Mouse (Mus musculus) frontal cortex, adult 2 months (tissue): ENCODE results near the gene Sympk. TPM values are rescaled to one million over a fixed set of nuclear protein-coding genes. Genes with fewer than 3 reads are reported as not detected.
"Not testable (repeated sequence)": the region's sequence is repeated elsewhere in the genome, so short reads cannot be mapped to it uniquely, and the experiment has no call there.

Experiments used
- DNase-seq, 2 experiments: peaks; one replicate each; pipeline ENCODE4 v3.0.0; 2022; ENCODE audit warnings: low spot score in 1 of 2; ENCODE audit errors: extremely low spot score in 1 of 2
- polyA plus RNA-seq: library from polyadenylated mRNA; depleted of rRNA; stranded (reverse); fragments of >200 nt; gene quantifications from 2 replicates; pipeline ENCODE4 v1.2.3, GENCODE M21; 2012

Sympk gene
- polyA plus RNA-seq, 1 experiment: 118 TPM

- no peak for DNase-seq
Measured at GRCm38 (mm10) chr7:19049252-19049651, 25.1 kb downstream of the Sympk start.

GRCm38 (mm10) chr7:19050172-19050571 is 26.0 kb downstream of the Sympk start:
- DNase-seq: peak in 1 of 2 experiments; percentile 49

- DNase-seq: no peak
Measured at GRCm38 (mm10) chr7:19051161-19051560, 27.0 kb downstream of the Sympk start.

- DNase-seq: peak; percentile 69
Measured at GRCm38 (mm10) chr7:19052345-19053135, 28.4 kb downstream of the Sympk start.

- no peak for DNase-seq
Measured at GRCm38 (mm10) chr7:19053136-19053532, 29.0 kb downstream of the Sympk start.

GRCm38 (mm10) chr7:19054047-19054776 is 30.0 kb downstream of the Sympk start, which contains the start of gene Rsph6a:
Gene Rsph6a (plus strand): TSS chr7:19054690.
- DNase-seq: no peak

- DNase-seq: no peak
Measured at GRCm38 (mm10) chr7:19054777-19055076, 30.6 kb downstream of the Sympk start.

GRCm38 (mm10) chr7:19055108-19055507 is 30.9 kb downstream of the Sympk start:
- no peak for DNase-seq

- DNase-seq: no peak
Measured at GRCm38 (mm10) chr7:19057405-19057804, 33.2 kb downstream of the Sympk start.

- DNase-seq: no peak
Measured at GRCm38 (mm10) chr7:19065896-19066295, 41.7 kb downstream of the Sympk start.

- no peak for DNase-seq
Measured at GRCm38 (mm10) chr7:19067063-19067462, 42.9 kb downstream of the Sympk start.

- DNase-seq: no peak
Measured at GRCm38 (mm10) chr7:19067935-19068334, 43.8 kb downstream of the Sympk start.

- peak in 1 of 2 experiments; percentile 88 for DNase-seq
Measured at GRCm38 (mm10) chr7:19068707-19069106, 44.5 kb downstream of the Sympk start.

- no peak for DNase-seq
Measured at GRCm38 (mm10) chr7:19069500-19069899, 45.3 kb downstream of the Sympk start.

- not testable (repeated sequence) for DNase-seq
Measured at GRCm38 (mm10) chr7:19071024-19071423, 46.8 kb downstream of the Sympk start.

GRCm38 (mm10) chr7:19073504-19073903 is 49.3 kb downstream of the Sympk start:
- peak in 1 of 2 experiments; percentile 56 for DNase-seq

GRCm38 (mm10) chr7:19074494-19074893 is 50.3 kb downstream of the Sympk start:
- DNase-seq: no peak

GRCm38 (mm10) chr7:19075231-19075630 is 51.1 kb downstream of the Sympk start:
- DNase-seq: no peak

- peak; percentile 96 to 97 for DNase-seq
Measured at GRCm38 (mm10) chr7:19075723-19076585, 51.8 kb downstream of the Sympk start, which contains the start of gene Dmwd. Gene Dmwd (plus strand): TSS chr7:19076227.

- no peak for DNase-seq
Measured at GRCm38 (mm10) chr7:19076586-19076991, 52.4 kb downstream of the Sympk start.

- DNase-seq: no peak
Measured at GRCm38 (mm10) chr7:19077761-19078160, 53.6 kb downstream of the Sympk start.
